Mouse (Mus musculus) lung, embryonic 14.5 days (tissue): ENCODE measurements at regions not wholly inside any gene's neighbourhood (a gene's known extent, or its start where the extent isn't known, plus 50 kb on each side); places are given as distances from the start of the nearest gene placed in this dataset.
A peak's percentile ranks its signal among the peaks of the same experiment; 100 is the strongest.

ENCODE experiments used
- ATAC-seq: fragments of 200-750 bp; cut with Nextera tagmentation; 2 replicates; pipeline ENCODE4 v1.8.0; 2017; ENCODE audit warnings: mild to moderate bottlenecking, moderate TSS enrichment, moderate library complexity; ENCODE audit not compliant: insufficient read depth
- DNase-seq: peaks from one replicate; pipeline ENCODE4 v3.0.0-alpha.2; 2015
- H3K27ac ChIP-seq: fragments of 300-500 bp; sonication (generic); 2 replicates; pipeline ENCODE4 v1.5.1; 2014; ENCODE audit warnings: low read depth, mild to moderate bottlenecking, moderate library complexity
- H3K27me3 ChIP-seq: fragments of 300-500 bp; sonication (generic); 2 replicates; pipeline ENCODE4 v1.6.1; 2014; ENCODE audit warnings: low read length, control low read depth; ENCODE audit not compliant: insufficient read depth
- H3K36me3 ChIP-seq: fragments of 300-500 bp; sonication (generic); 2 replicates; pipeline ENCODE4 v1.6.1; 2014; ENCODE audit warnings: control low read depth; ENCODE audit not compliant: insufficient read depth
- H3K4me1 ChIP-seq: fragments of 300-500 bp; sonication (generic); 2 replicates; pipeline ENCODE4 v1.6.1; 2014; ENCODE audit warnings: antibody characterized with exemption, control low read depth; ENCODE audit not compliant: insufficient read depth
- H3K4me2 ChIP-seq: fragments of 300-500 bp; sonication (generic); 2 replicates; pipeline ENCODE4 v1.6.1; 2014; ENCODE audit warnings: mild to moderate bottlenecking
- H3K4me3 ChIP-seq: fragments of 300-500 bp; sonication (generic); 2 replicates; pipeline ENCODE4 v1.5.1; 2014; ENCODE audit warnings: low read depth, low read length
- H3K9ac ChIP-seq: fragments of 300-500 bp; sonication (generic); 2 replicates; pipeline ENCODE4 v1.6.1; 2014
- H3K9me3 ChIP-seq: fragments of 300-500 bp; sonication (generic); 2 replicates; pipeline ENCODE4 v1.6.1; 2016; ENCODE audit warnings: low read depth, low read length, control low read depth
- CTCF ChIP-seq: IDR thresholded peaks from 2 replicates; pipeline ENCODE4 v1.5.1; 2016; ENCODE audit warnings: antibody characterized with exemption, low read depth
- WGBS: fragments of 180-500 bp; shearing (Covaris S2); extraction: QIAGEN DNeasy Blood & Tissue Kit; methylation state at CpG from one replicate; pipeline ENCODE4 v1.1.7; 2014; 5-methylcytosine and 5-hydroxymethylcytosine counted together

- no peak overlapping the region for H3K9ac ChIP-seq
- no peak for TF ChIP-seq CTCF
- H3K4me1 ChIP-seq, result no peaks in the 10 kb centered on the region
- DNase-seq (no peak), ATAC-seq (no peak)
- 85% methylated on average over 6 of the region's 6 CpGs for WGBS
- H3K27me3 ChIP-seq, result no peaks in the 10 kb centered on the region
- H3K9me3 ChIP-seq, result no peaks in the 10 kb centered on the region
- no peaks in the 10 kb centered on the region for H3K36me3 ChIP-seq
- no peak overlapping the region for H3K27ac ChIP-seq
- no peak overlapping the region for H3K4me2 ChIP-seq
- H3K4me3 ChIP-seq, result no peak overlapping the region
Measured at GRCm38 (mm10) chr16:24121633-24122032, 133.0 kb upstream of the Bcl6 start.

DNA sequence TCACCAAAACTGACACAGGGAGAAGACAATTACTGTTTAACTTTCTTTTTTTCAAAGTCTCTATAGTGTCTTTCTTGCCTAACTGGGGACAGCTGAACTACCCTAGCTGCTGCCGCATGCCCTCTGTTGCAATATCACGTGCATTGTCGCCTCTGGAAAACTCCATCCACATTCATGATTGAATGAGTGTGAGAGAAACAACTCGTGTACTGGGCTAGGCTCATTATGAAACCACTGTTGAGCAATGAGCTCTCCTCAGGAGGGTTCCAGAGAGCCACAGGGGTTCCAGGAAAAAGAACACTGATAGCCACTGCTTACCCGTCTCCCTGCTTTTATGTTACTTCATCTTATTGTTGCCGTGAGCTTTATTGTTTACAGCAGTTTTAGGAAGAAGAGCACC is 132.2 kb upstream of the Bcl6 start:
- no peaks in the 10 kb centered on the region for H3K36me3 ChIP-seq
- no peak overlapping the region for H3K4me3 ChIP-seq
- H3K4me2 ChIP-seq, result no peak overlapping the region
- WGBS, result 48% methylated on average over 6 of the region's 6 CpGs
- H3K27me3 ChIP-seq, result no peaks in the 10 kb centered on the region
- H3K27ac ChIP-seq, result no peak overlapping the region
- TF ChIP-seq CTCF, result no peak
- no peak for ATAC-seq
- H3K4me1 ChIP-seq, result no peaks in the 10 kb centered on the region
- peak; percentile 62 for DNase-seq
- H3K9me3 ChIP-seq, result no peaks in the 10 kb centered on the region
- H3K9ac ChIP-seq, result no peak overlapping the region

DNA sequence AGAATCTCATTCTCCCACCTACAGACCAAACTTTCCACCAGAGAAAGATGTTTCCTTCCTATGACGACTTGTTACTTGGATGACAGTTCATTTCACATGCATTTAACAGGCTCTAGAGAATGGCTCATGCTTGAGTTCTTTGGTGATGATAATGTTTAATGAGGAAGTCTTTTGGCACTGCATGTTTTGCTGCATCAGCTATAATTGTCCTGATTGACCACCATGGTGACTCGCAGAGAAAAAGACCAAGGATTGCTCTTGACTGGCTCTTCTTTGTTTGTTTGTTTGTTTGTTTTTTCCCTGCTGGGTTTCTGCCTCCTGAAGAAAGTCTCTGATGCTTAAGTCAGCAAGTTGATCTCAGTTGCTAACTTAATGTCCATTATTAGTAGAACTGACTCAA is 129.8 kb upstream of the Bcl6 start:
- H3K27me3 ChIP-seq, result no peaks in the 10 kb centered on the region
- WGBS, result 67% methylated on average over 2 of the region's 2 CpGs
- no peak overlapping the region for H3K4me2 ChIP-seq
- DNase-seq (no peak), ATAC-seq (no peak)
- no peak overlapping the region for H3K27ac ChIP-seq
- H3K4me3 ChIP-seq, result no peak overlapping the region
- no peaks in the 10 kb centered on the region for H3K9me3 ChIP-seq
- no peaks in the 10 kb centered on the region for H3K4me1 ChIP-seq
- H3K9ac ChIP-seq, result no peak overlapping the region
- H3K36me3 ChIP-seq, result no peaks in the 10 kb centered on the region
- TF ChIP-seq CTCF, result no peak

- DNase-seq (no peak), ATAC-seq (no peak)
- Histone ChIP-seq H3K9me3 (no peaks in the 10 kb centered on the region), H3K4me2 (no peak overlapping the region), H3K27me3 (no peaks in the 10 kb centered on the region), H3K27ac (no peak overlapping the region), H3K4me3 (no peak overlapping the region), H3K36me3 (no peaks in the 10 kb centered on the region), H3K9ac (no peak overlapping the region), H3K4me1 (no peaks in the 10 kb centered on the region)
- no peak for TF ChIP-seq CTCF
- WGBS, result 66% methylated on average over 8 of the region's 8 CpGs
Measured at GRCm38 (mm10) chr16:24102854-24103690, 114.4 kb upstream of the Bcl6 start.

DNA sequence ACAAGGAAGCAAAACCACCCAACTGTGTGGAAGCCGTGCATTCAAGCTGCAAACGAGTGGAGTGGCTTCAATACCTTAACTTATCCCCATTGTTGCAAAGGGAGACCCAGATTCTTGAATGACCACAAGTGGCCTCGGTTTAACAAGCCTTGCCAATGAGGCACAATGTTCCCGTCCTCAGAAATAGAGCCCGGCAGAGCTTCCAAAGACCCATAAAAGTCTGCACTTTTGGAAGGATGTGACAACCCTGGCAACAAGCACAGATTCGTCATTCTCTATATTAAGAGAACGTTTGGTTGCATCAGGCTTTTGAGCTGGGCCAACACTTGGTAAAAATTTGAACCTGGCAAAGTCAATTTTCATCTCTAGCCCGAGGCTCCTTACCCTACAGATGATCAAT is 108.9 kb upstream of the Bcl6 start:
- H3K27ac ChIP-seq, result no peak overlapping the region
- no peak overlapping the region for H3K9ac ChIP-seq
- H3K27me3 ChIP-seq, result no peaks in the 10 kb centered on the region
- no peak for TF ChIP-seq CTCF
- no peak overlapping the region for H3K4me3 ChIP-seq
- no peak for DNase-seq
- no peaks in the 10 kb centered on the region for H3K4me1 ChIP-seq
- no peaks in the 10 kb centered on the region for H3K9me3 ChIP-seq
- no peak for ATAC-seq
- H3K36me3 ChIP-seq, result no peaks in the 10 kb centered on the region
- H3K4me2 ChIP-seq, result no peak overlapping the region
- 77% methylated on average over 8 of the region's 8 CpGs for WGBS

- no peaks in the 10 kb centered on the region for H3K27me3 ChIP-seq
- 69% methylated on average over 1 of the region's 1 CpGs for WGBS
- no peak overlapping the region for H3K4me2 ChIP-seq
- H3K9me3 ChIP-seq, result no peaks in the 10 kb centered on the region
- no peak overlapping the region for H3K9ac ChIP-seq
- ATAC-seq (no peak), DNase-seq (no peak)
- no peak overlapping the region for H3K4me3 ChIP-seq
- no peak overlapping the region for H3K27ac ChIP-seq
- no peak for TF ChIP-seq CTCF
- no peaks in the 10 kb centered on the region for H3K36me3 ChIP-seq
- no peaks in the 10 kb centered on the region for H3K4me1 ChIP-seq
Measured at GRCm38 (mm10) chr16:24096076-24096475, 107.4 kb upstream of the Bcl6 start.

DNA sequence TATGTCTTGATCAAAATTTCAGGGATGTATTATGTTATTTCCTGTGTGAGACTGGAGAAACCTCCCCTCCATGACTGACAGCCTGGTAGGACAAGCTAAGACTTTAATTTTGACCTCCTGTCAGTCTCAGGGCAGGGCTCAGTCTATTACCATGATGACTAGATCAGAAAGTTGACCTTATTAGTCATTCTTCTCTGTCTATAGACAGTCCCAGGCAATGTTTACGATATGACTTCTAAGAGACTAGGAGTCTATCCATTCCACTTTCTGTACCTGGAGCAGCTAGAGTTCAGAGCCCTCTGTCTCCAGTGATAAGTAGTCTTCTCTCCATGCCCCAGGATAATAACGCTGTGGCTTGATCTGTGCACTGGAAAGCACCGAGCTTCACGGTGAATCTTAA is 107.0 kb upstream of the Bcl6 start:
- ATAC-seq, result no peak
- Histone ChIP-seq H3K27me3 (no peaks in the 10 kb centered on the region), H3K4me1 (no peaks in the 10 kb centered on the region), H3K36me3 (no peaks in the 10 kb centered on the region), H3K4me2 (no peak overlapping the region), H3K9ac (no peak overlapping the region), H3K4me3 (no peak overlapping the region), H3K27ac (no peak overlapping the region), H3K9me3 (no peaks in the 10 kb centered on the region)
- TF ChIP-seq CTCF, result no peak
- no peak for DNase-seq
- WGBS, result 71% methylated on average over 4 of the region's 4 CpGs
